Mouse (Mus musculus) C2C12 (cell line): ENCODE results near the gene Ak8.

Experiments used
- CEBPB ChIP-seq: IDR thresholded peaks from one replicate; pipeline ENCODE4 v1.6.1; 2011; ENCODE audit warnings: low read depth, mild to moderate bottlenecking, control low read depth, moderate library complexity
- CTCF ChIP-seq: IDR thresholded peaks from one replicate; pipeline ENCODE4 v1.5.1; 2011; ENCODE audit not compliant: control insufficient read depth, insufficient read depth, insufficient read length
- MAX ChIP-seq: IDR thresholded peaks from one replicate; pipeline ENCODE4 v1.6.1; 2011; ENCODE audit warnings: mild to moderate bottlenecking, control low read depth
- MYOD1 ChIP-seq: IDR thresholded peaks from one replicate; pipeline ENCODE4 v1.6.1; 2011; ENCODE audit warnings: low read depth; ENCODE audit not compliant: control insufficient read depth, insufficient read length
- MYOG ChIP-seq: IDR thresholded peaks from one replicate; pipeline ENCODE4 v1.6.1; 2011; ENCODE audit not compliant: control insufficient read depth, insufficient read length; ENCODE audit errors: extremely low read depth
- USF1 ChIP-seq: IDR thresholded peaks from one replicate; pipeline ENCODE4 v1.6.1; 2011; ENCODE audit warnings: low read depth, mild to moderate bottlenecking, control low read depth, moderate library complexity

DNA sequence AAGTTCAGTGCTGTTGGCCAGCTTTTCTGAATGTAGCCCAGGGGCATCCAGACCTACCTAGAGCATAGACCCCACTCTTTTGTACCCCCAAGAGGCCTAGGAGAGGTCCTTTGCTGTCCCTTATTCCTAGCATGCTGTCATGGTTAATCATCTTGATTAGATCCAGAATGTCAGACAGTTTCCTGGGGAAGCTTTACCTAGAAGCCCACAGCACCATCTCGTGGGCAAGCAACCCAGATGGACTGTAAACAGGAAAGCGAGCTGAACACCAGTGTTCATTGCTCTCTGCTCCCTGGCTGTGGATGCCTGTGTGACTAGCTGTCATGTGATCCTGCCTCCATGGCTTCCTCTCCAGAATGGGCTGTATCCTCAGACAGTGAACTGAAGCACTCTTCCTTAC, 76.8 kb downstream of the Ak8 start:
- no peak for TF ChIP-seq CTCF
- no peak for TF ChIP-seq CEBPB
- TF ChIP-seq MAX, result no peak
- TF ChIP-seq USF1, result no peak
- no peak for TF ChIP-seq MYOD1
- no peak for TF ChIP-seq MYOG
